In the genomic region with DNA sequence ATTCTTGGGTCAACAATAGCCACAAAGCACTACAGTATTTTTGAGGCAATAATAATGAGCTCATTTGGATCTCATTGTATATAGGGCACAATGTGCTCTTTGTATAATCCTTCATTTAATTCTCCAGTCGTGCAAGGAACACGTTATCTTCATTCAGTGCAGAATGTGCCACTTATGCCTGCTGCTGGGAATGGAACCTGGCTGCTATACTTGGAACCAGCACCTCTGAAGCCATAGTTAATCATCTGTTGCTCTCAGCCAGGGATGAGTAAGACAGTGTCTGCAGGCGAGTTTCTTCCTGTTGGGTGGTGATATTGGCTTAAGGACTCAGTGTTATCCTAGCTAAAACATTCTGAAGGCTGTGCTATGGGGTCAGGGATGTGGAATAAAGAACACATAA, we compare ENCODE assay signal across 30 mouse cellular contexts. TPM values are rescaled to one million over a fixed set of nuclear protein-coding genes. Genes with fewer than 3 reads are reported as not detected.
DNase-seq lines count a peak whose midpoint lies in the region; ATAC-seq and TF ChIP-seq lines count a peak whose summit lies in the region.
"Had no signal": no experiment of that assay in that cellular context is flagged by ENCODE, and none has a peak within 500 bp of the region (broad histone marks: within the 10 kb centered on the region; RNA-seq: fewer than 3 reads in every experiment).

No protein-coding gene starts in this region.

- no peaks in the 10 kb centered on the region for H3K4me1 ChIP-seq in forebrain, postnatal 0 days (ENCODE audit: insufficient read depth)
- H3K4me1 ChIP-seq: embryonic facial prominence, embryonic 12.5 days; heart, embryonic 10.5 days; heart, embryonic 15.5 days; hindbrain, embryonic 15.5 days; liver, embryonic 15.5 days had no signal

- no peak for TF ChIP-seq CTCF in forebrain, postnatal 0 days (IDR thresholded peaks at IDR 0.05; ENCODE audit: low read depth)

- no peaks in the 10 kb centered on the region for H3K27me3 ChIP-seq in forebrain, postnatal 0 days (ENCODE audit: insufficient read depth, low read length)
- H3K27me3 ChIP-seq: embryonic facial prominence, embryonic 12.5 days; heart, embryonic 15.5 days; hindbrain, embryonic 15.5 days; liver, embryonic 15.5 days; lung, embryonic 15.5 days had no signal

- H3K36me3 ChIP-seq in forebrain, postnatal 0 days (ENCODE audit: insufficient read depth): no peaks in the 10 kb centered on the region
- H3K36me3 ChIP-seq: embryonic facial prominence, embryonic 12.5 days; heart, embryonic 10.5 days; heart, embryonic 15.5 days; hindbrain, embryonic 15.5 days; liver, embryonic 15.5 days; lung, embryonic 15.5 days had no signal

- H3K27ac ChIP-seq in forebrain, postnatal 0 days (ENCODE audit: low read depth, low read length): no peak overlapping the region
- H3K27ac ChIP-seq: embryonic facial prominence, embryonic 12.5 days; heart, embryonic 10.5 days; heart, embryonic 15.5 days; hindbrain, embryonic 15.5 days; kidney, postnatal 0 days; liver, embryonic 15.5 days; lung, embryonic 15.5 days had no signal

- DNase-seq in frontal cortex, adult 2 months (ENCODE audit: extremely low spot score in 1 of 2, low spot score in 1 of 2): no peak
- peak; percentile 8 for DNase-seq in 3T3-L1 (ENCODE audit: low read depth, low spot score)
- DNase-seq in brain, adult 2 months (ENCODE audit: low read depth, low spot score): peak; percentile 74
- DNase-seq in forebrain, postnatal 0 days: no peak
- DNase-seq in left cerebral cortex, postnatal 4 days: no peak
- DNase-seq in heart, postnatal 4 days: no peak
- DNase-seq: adrenal gland, adult 2 months; adrenal gland, postnatal 36 days; B cell, adult 2 months; cerebellum, adult 8-10 months; cerebellum, postnatal 25 days; embryo, embryonic 11 days; gastrocnemius, postnatal 25 days; kidney, adult 8-10 months; layer of hippocampus, postnatal 36 days; liver; thymus, adult 18-20 months; thymus, postnatal 36 days had no signal

- 13% methylated on average over 3 of the region's 3 CpGs for WGBS in forebrain, postnatal 0 days

- H3K4me3 ChIP-seq in forebrain, postnatal 0 days (ENCODE audit: low read depth, low read length): no peak overlapping the region
- H3K4me3 ChIP-seq: embryonic facial prominence, embryonic 12.5 days; heart, embryonic 10.5 days; heart, embryonic 15.5 days; hindbrain, embryonic 15.5 days; liver, embryonic 15.5 days; lung, embryonic 15.5 days had no signal

- ATAC-seq in frontal cortex, adult (ENCODE audit: low TSS enrichment): peak; percentile 92
- ATAC-seq in forebrain, postnatal 0 days: peak; percentile 79
- ATAC-seq: activated CD4-positive, CD25-positive, alpha-beta regulatory T cell, adult 4 months; inflammation-experienced regulatory T-cells, adult 6 months; midbrain, embryonic 16.5 days had no signal

- H3K9me3 ChIP-seq in forebrain, postnatal 0 days (ENCODE audit: low read length): no peaks in the 10 kb centered on the region
- H3K9me3 ChIP-seq: embryonic facial prominence, embryonic 12.5 days; heart, embryonic 10.5 days; heart, embryonic 15.5 days; hindbrain, embryonic 15.5 days; liver, embryonic 15.5 days; lung, embryonic 15.5 days had no signal

- H3K4me2 ChIP-seq in forebrain, postnatal 0 days (ENCODE audit: low read depth): no peak overlapping the region
- H3K4me2 ChIP-seq: embryonic facial prominence, embryonic 12.5 days; heart, embryonic 15.5 days; hindbrain, embryonic 15.5 days; liver, embryonic 15.5 days; lung, embryonic 15.5 days; midbrain, embryonic 11.5 days had no signal

- H3K9ac ChIP-seq in forebrain, postnatal 0 days: no peak overlapping the region
- H3K9ac ChIP-seq: embryonic facial prominence, embryonic 12.5 days; heart, embryonic 15.5 days; hindbrain, embryonic 15.5 days; liver, embryonic 15.5 days; lung, embryonic 15.5 days had no signal

- intact Hi-C loops in left cerebral cortex, postnatal 4 days (cut with DNase I): no loop called here

RNA-seq across cellular contexts. Expression of a gene that starts 43.2 kb away (rescaled TPM):
- 26.3 and 31.2 TPM in 2 replicates for polyA plus RNA-seq in frontal cortex, adult 2 months (2012; rRNA removed)
- 10.8 and 14.5 TPM in 2 replicates for total RNA-seq in forebrain, postnatal 0 days (2014; rRNA removed)
- 35.9 and 38.0 TPM in 2 replicates for polyA plus RNA-seq in forebrain, postnatal 0 days (2015; fragmentation: Nextera tagmentation; extraction: Ambion mirVana)
- 10 to 100 TPM; 14.1 to 18.7 TPM for total RNA-seq in left cerebral cortex, postnatal 4 days (2021)
- 10 to 100 TPM; 20.5 to 22.6 TPM for total RNA-seq in heart, postnatal 4 days (2021)

RNA-seq across cellular contexts. Expression of a gene that starts 54.0 kb away (rescaled TPM):
- 107 and 113 TPM in 2 replicates for polyA plus RNA-seq in frontal cortex, adult 2 months (2012; rRNA removed)
- 70.5 and 78.2 TPM in 2 replicates for total RNA-seq in forebrain, postnatal 0 days (2014; rRNA removed)
- polyA plus RNA-seq in forebrain, postnatal 0 days (2015; fragmentation: Nextera tagmentation; extraction: Ambion mirVana): 31.8 and 43.6 TPM in 2 replicates
- total RNA-seq in left cerebral cortex, postnatal 4 days (2021): 100 to 1,000 TPM in 1 of 2 experiments, 10 to 100 TPM in 1; 97.3 to 103 TPM
- total RNA-seq in heart, postnatal 4 days (2021): 10 to 100 TPM; 12.1 to 12.6 TPM

Comparison
In these comparisons a context has a peak if more than half of its experiments do, and no peak if none do; other contexts are left out.
1. DNase-seq: peak in 3T3-L1 (single experiment) and brain, adult 2 months (single experiment); none in frontal cortex, adult 2 months (0 of 2), forebrain, postnatal 0 days (single experiment), left cerebral cortex, postnatal 4 days (single experiment) and heart, postnatal 4 days (single experiment).